Mouse (Mus musculus) layer of hippocampus, adult 6 months (tissue): ENCODE results near the gene Mrpl19. TPM values are rescaled to one million over a fixed set of nuclear protein-coding genes. Genes with fewer than 3 reads are reported as not detected.

Experiments
- long read RNA-seq, 2 experiments: library from polyadenylated mRNA; unstranded; transcript quantifications; one replicate each; pipeline ENCODE4 v2.0.0; 2019 to 2020
- polyA plus RNA-seq: library from polyadenylated mRNA; unstranded; fragments of <200 nt; fragmentation: Nextera tagmentation; gene quantifications from 2 replicates; pipeline ENCODE4 v1.2.3, GENCODE M21; 2021

Mrpl19 gene
- polyA plus RNA-seq: 34.2 and 39.0 TPM in 2 replicates
- long read RNA-seq, experiment 1, full-length matches to known transcripts: 113 of 118 reads
- long read RNA-seq, experiment 1, partial matches to known transcripts: 0 of 118 reads
- long read RNA-seq, experiment 1, other reads (novel, unspliced or antisense): 5 of 118 reads
- long read RNA-seq, experiment 2, full-length matches to known transcripts: 127 of 136 reads
- long read RNA-seq, experiment 2, partial matches to known transcripts: 0 of 136 reads
- long read RNA-seq, experiment 2, other reads (novel, unspliced or antisense): 9 of 136 reads

DNA sequence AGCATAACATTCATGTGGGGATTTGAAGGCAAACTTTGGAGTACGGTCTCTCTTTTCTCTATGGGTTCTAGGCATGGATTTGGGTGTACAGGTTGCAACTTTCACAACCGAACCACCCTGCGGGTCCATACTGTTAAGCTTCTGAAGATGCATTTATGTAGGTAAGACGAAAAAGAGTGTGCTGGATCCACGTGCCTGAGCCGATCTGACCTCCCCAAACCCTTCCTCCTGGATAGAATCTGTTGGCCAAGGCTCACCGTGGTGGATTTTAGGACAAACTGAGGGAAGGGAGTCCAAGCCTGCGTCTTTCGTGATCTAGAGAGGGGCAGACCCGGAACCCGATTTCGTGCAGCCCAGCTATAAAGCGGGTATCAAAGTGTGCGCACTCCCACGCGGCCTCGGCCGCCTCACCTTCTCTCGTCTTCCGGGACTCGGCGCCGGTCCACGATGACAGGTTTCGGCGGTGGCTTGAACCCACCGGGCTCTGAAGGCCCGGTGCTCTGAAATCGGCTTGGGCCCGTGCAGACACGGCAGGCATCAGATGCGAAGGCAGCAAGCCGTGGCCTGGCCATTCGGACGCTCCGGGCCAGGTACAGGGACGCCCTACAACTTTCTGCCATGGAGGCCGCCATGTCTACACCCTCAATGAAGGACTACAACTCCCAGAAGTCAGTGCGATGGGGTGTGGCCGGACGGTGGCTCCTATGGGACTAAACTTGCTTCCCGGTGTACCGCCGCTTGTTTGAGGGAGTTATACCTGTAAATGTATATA is at the start of gene Mrpl19:
Gene Mrpl19, minus strand, starts transcription at position 663 of the 772 bp plus-strand sequence.

DNA sequence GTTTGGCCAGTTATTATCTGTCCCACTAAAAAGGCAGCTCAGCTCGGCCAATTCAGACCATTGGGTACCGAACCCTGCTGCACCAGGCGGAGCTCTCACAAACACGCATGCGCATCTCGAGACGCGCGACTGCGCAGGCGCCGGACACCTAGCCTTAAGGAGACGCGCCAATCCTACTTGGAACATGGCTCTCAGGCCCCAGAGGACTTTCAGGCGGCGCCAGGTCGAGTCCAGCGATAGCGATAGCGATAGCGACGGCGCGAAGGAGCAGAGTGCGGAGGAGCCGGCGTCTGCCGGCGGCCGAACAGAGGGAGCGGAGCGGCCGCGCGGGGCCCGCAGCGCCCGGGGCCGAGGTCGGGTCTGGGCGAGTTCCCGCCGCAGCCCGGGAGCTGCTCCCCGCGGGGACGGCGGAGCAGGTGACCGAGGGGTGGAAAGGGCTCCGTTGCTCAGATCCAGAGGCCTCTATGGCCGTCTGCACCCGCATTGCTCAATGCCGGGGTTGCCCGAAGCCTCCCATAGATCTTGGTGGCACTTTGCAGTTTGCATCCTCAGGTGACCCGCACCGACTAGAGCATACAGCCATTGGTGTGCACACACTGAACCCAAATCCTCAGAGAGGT is 42.1 kb downstream of the Mrpl19 start, which contains the start of gene Gcfc2:
Gene Gcfc2, plus strand, starts transcription at position 147 of the 620 bp plus-strand sequence.

Other genes with a start within 250 kb of the Mrpl19 start
- 0.28 and 0.56 TPM in 2 replicates for gene Gcfc2, start 42.3 kb downstream of the Mrpl19 start, polyA plus RNA-seq
- gene Eva1a, start 75.1 kb upstream of the Mrpl19 start, polyA plus RNA-seq: 15.7 and 19.9 TPM in 2 replicates